Mouse (Mus musculus) R1 (cell line): ENCODE data around the gene Acvr1.

ENCODE experiments used
- DNase-seq: peaks from one replicate; pipeline ENCODE4 v3.0.0-alpha.2; 2018; ENCODE audit warnings: low read depth, low spot score

Acvr1 gene

DNA sequence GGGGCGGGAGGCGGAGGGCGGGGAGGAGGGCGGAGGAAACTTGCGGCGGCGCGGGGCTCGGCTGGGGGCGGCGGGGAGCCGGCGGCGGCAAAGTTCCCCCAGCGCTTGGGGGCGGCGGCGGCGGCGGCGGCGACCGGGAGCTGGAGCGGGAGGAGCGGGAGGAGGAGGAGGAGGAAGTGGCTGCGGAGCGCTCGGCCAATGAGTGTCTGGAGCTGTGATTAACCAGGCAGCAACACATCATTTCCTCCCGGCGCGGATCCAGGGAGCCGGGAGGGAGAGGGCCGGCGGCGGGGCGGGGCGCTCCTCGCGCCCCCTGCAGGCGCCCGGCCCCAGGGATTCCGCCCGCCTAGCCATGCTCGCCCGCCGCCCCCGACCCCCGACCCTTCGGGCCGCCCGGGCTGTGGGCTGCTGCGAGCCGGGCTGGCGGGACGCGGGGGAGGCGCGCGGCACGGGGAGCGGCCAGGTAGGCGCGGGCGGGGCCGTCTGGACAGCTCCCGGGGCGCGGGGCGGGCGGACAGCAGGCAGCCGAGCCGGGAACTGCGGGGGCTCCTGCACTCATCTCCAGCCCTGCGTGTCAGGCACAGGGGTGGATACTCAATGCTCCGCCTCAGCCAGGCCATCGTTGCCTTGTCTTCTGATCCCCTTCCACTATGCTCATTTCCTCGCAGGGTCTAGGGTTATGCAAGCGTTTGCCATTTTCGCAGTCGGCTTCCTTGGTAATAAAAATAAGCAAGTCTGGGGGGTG, at the start of gene Acvr1, which contains the start of gene Upp2:
Acvr1 (minus strand) TSS at position 92 of the 745 bp plus-strand sequence.
Upp2 (plus strand) TSS at position 233 of the 745 bp plus-strand sequence.
- peak; percentile 85 for DNase-seq

DNA sequence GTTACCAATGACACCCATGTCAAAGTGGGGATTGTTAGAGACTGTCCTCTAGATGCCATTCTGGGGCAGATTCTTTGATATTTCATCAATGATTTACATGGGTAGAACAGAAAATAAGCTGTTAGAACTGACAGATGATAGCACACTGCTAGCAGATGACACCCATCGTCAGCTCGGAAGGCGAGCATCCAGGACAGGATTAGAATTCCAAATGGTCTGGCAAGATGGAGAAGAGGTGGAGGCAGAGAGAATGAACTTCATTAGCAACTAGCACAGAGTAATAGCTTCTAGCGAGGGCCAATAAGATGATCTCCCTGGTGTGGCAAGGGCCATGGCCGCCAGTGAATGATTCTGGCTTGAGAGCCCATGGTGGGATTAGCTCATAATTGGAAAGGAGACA, 48.8 kb upstream of the Acvr1 start:
- no peak for DNase-seq

DNA sequence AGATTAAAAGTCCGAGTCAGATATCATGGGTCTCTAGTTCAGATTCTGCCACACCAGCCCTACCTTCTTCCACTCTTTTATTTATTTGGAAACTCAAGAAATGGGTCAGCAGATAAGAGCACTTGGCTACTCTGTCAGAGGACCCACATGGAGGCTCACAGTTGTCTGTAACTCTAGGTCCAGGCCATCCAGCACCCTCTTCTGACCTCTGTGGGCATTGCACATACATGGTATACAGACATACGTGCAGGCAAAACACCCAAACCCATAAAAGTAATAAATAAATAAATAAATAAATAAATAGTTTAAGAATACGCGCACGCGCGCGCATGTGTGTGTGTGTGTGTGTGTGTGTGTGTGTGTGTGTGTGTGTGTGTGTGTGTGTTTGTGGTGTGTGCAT, 47.9 kb upstream of the Acvr1 start:
- DNase-seq, result peak; percentile 8

DNA sequence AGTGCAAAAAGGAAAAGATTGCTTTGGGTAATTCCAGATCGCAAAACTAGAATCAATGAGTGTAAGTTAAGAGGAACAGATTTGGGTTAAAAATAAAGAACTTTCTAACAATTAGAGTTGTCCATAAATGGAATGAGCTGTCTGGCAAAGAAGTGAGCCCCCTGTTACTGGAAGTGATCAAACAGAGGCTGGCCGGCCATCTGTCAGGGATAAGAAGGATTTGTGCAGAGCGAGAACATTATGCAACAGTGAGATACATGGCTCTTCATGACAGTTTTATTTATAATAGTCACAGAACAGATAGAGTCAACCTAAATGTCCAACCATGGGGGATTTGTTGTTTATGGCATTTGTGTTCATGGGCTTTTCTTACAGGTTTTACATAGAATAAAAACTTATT, 46.8 kb upstream of the Acvr1 start:
- no peak for DNase-seq

DNA sequence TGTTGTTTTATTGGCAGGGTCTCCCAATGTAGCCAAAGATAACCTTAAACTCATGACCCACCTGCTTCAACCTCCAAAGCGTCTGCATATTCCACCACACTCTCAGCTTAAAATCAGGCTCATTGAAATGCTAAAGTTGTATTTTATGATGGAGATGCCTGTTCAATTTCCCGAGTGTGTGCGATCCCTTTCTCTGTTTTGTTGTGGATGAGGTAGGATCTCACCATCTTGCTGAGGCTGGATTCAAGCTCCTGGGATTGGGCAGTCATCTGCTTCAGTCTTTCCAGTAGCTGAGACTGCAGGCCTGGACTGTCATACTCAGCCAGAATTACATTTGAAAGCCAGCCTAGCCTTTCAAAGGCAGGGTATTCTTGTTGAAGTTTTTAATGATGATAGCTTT, 37.8 kb upstream of the Acvr1 start:
- DNase-seq, result peak; percentile 67

DNA sequence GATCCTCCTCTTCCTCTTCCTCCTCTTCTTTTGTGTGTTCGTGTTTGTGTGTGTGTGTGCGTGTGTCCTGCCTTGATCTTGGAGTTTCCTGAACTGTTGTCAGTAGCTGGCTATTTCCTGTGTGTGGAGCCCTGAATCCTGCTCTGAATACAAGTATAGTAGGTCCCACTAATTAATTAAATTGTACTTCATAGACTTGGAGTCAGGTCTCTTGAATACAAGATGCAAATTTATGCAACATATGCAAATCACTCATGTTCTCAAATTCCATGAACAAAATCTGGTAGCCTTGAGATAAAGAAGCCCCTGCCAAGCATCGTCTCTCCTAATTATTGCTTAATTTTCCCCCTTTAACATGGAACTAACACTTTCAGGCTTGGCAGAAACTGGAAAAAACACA, 36.4 kb upstream of the Acvr1 start:
- DNase-seq, result no peak

DNA sequence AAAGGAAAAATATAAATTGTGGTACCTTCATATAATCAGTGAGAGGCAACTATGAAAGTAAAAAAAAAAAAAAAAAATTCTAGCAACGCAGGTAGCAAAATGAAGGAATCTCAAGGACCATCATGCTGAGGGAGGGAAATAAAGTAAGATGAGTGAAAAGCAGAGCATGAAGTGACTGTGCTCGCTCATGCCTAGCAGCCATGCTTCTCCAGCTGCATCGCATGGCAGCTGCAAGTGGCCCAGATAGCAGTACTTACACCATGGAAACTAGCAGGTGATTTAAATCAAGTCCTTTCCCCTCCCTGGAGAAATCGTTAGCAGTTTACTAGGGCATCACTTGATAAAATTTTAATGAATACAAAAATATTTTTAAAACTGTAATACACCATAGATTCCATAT, 34.4 kb upstream of the Acvr1 start:
- no peak for DNase-seq

DNA sequence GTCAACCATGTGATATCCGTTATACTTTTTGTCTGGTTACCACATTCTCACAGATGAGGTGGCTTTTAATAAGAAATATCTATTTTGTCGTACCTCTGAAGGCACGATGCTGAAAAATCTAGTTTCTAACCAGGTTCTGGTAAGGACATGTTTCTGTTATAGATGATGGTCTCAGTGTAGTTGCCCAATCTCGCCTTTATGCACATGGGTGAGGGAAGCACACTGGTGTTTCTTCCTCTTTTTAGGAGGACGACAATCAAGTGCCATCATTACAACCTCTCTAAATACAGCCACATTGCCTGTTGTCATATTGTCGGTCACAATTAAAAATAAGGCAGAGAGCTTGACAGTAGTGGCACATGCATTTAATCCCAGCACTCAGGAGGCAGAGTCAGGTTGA, 32.7 kb upstream of the Acvr1 start:
- DNase-seq, result no peak

DNA sequence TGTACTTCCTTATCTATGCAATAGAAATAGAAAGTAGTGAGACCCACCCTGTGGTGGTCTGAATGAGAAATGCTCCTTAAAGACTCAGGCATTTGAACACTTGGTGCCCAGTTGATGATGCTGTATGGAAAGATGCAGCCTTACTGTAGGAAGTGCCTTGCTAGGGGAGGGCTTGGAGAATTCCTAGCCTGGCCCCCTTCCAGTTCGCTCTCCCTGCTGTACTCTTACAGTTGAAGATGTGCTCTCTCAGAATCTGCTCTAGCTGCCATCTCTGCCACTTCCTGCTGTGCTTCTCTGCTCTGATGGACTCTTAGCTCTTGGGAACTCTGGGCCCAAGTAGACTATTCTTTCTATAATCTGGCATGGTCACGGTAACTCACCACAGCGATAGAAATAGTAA, 30.6 kb upstream of the Acvr1 start:
- DNase-seq, result no peak

DNA sequence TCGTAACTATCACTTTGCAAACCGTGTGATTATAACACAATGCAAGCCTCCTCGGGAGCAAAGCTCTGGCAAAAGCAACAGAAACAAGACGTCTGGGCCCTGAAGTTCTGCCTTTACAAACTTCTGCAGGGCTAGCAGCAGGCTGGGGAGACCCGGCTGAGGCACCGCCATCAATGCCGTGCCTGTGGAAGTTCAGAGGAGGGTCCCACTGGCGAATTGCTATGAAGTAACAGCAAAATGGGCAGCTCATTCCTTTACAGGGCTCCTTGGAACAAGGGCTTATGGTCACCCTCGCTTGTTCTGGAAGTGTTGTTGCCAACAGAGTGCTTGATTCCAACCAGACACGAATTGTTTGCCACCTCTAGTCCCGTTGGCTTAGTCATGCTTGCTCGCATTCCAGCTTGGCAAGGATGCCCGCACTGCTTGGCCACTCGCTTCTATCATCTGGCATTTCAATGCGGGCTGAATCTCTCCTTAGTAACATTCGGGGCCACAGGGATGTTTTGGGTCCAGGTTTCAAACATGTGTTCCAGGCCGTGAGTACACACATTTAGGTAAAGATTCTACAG, 29.9 kb upstream of the Acvr1 start:
- DNase-seq, result no peak

DNA sequence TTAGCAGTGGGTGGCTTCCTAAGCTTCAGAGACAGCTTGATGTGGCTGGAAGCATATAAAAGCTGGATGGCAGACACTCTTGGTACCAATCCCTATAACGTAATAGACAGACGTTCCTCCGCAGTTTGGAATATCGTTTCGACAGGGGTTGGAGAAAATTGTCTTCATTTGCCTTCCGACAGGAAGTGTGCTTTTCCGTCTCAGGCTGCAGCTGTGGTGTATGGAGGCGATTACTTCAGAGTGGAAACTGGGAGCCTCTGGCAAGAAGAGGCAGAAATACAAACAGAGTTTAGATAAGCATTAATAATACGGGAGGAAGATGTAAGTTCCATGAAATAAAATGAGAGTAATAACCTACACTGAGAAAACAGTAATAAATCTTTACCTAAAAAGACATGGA, 28.4 kb upstream of the Acvr1 start:
- no peak for DNase-seq

DNA sequence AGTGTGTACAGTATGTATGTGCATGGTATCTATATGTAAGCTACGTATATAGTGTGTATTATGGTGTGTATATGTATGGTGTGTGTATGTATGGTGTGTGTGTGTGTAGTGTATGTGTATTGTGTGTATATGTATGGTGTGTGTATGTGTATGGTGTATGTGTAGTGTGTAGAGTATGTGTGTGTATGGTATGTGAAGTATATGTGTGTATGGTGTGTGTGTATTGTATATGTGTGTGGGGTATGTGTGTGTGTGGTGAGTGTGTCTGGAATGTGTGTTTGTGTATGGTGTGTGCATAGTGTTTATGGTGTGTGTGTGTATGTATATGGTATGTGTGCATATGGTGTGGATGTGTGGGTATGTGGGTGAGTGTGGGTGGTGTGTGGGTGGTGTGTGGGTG, 23.1 kb upstream of the Acvr1 start:
- no peak for DNase-seq

DNA sequence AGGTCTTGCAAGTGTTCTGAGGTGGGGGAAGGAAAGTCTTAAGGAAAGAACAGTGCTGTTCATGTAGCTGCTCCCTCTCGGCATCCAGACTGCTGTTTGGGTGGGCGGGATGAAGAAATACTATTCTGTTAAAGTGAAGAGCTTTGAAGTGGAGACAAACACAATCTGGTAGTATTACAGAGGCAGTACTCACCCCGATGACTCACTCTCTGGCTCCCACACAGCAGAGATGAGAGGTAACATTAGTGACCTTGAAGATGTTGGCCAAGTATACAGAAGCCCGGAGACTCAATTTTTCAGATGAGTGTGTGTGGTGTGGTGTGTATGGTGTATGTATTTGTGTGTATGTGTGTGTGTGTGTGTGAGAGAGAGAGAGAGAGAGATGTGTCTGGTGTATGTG, 22.7 kb upstream of the Acvr1 start:
- DNase-seq, result no peak

DNA sequence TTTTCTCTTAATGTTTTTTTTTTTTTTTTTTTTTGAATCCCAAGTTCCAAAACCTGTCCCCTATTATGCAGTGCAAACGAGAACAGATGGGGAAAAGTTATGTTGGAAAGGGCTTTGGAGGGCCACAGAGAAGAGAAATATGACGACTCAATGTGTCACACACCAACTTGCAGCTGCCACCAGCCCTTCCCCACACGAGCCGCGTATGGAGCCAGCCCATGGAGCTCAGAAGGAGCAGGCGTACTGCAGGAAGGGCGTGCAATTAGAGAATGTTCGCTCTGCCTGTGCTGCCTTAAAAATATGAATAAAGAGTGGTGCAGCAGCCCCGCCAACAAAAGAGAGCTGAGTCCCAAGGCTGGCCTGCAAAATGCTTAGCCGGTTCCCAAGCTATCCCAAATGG, 19.4 kb upstream of the Acvr1 start:
- no peak for DNase-seq

DNA sequence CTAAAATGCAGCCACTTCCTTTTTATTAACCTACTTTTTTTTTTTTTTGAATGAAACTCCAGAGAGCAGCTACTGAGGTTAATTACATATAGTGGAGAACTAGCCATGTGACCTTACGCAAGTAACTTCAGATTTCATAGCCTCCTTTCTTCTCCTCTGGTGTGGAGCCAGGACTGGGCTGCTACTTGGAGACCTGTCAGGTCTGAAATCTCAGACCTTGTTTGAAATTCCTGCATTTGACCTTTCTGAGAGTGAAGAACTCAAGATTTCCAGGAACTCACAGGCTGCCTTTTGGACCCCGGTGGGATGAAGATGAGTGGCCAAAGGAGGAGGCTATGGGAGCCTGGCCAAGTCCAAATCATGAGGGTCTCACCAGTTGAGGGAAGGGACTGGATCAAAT, 7.2 kb upstream of the Acvr1 start:
- DNase-seq, result no peak

DNA sequence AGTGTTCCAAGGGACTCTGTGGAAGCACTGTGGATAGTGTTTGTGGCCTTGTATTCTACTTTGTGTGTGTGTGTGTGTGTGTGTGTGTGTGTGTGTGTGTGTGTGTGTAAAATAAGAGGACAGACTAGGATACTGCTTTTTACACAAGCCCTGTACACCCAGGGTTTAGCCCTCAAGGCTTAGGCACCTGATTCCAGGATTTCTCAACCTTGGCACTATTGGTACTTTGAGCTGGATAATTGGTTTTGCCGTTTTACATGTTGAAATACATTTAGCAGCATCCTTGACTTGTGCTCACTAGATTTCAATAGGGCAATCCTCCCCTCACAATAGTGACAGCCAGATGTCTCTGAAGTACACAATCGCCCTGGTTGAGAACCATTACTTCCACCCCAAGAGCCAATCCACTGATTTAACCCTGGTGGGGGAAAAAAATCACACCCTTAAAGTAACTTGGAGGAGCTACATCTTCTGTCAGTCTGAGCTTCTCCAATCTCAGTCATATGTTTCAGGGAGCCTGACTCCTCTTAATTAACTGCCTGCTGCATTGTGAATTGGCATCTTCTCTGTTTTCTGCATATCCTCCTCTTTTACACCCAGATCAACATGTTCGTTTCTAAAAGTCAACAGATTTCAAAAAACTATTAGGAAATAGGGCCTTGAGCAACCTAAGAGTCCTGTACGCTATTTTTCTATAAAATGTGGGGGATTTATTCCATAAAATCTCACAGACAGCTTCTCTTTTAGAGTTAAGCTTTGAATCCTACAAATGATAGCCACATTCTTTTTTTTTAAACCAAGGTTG, 2.1 kb upstream of the Acvr1 start:
- no peak for DNase-seq

DNA sequence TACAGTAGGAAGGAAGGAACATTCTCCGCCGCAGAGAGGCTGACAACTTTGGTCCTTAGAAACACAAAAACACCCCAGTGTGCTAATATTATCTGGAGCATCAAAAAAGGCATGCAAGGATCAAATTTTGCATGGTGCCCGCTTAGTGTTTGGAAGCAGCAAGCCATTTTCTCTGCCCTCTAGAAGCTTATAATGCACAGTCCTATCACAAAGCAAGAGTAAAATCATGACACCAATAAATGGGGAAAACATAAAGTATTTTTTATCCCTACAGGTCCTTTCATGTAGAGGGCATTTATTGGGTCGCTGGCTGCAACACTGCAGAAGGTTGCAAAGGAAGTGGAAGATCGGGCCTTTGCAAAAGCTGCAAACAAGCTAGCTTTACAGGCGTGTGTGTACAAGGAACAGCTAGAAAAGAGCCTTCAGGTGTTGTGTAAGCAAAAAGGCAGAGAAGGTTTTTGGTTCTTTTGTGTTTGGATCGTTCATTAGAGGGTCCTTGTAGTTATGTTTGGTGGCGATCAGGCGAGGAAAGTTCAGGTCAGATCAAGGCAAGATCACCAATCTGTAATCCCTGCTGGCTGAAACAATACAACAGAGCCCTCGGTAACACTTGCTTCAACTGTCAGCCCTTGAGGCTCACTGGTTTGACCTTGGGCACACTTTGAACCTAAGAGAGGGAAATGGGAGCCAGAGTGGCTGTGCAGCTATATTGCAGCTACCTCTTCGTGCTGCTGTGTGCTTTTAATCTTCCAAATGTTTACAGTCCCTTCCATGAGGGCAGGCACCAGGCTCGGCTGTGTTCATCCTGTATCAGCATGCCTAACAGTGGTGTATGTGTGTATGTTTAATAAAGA, 1.1 kb upstream of the Acvr1 start:
- DNase-seq, result no peak

DNA sequence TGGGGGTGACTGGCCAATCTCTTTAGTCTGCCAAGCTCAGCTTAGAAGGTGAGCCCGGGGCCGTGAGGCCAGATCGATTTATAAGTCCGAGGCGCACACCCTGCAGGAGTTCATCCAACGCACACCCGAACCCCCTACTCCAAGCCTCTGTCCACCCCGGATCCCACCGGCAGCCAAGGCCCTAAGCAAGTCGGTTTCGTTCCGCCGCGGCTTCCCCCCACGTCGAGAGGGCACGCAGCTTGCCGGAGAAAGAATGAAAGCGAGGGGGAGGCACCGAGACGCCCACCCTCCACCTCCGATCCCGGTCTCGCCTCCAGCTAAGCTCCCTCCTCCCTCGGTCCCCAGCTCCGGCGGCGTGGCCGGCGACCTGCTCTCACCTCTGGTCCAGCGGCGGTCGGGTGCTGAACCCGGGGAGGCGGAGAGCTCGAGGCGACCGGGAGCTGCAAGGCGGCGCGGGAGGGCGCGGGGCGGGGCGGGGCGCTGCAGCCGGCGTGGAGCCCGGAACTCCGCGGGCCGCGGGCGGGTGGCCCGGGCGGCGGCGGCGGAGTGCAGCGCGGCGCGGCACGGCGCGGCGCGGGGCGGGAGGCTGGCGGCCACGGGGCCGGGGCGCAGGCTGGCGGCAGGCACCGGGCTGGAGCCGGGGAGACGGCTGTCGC, 419 bp downstream of the Acvr1 start:
- peak; percentile 63 for DNase-seq

DNA sequence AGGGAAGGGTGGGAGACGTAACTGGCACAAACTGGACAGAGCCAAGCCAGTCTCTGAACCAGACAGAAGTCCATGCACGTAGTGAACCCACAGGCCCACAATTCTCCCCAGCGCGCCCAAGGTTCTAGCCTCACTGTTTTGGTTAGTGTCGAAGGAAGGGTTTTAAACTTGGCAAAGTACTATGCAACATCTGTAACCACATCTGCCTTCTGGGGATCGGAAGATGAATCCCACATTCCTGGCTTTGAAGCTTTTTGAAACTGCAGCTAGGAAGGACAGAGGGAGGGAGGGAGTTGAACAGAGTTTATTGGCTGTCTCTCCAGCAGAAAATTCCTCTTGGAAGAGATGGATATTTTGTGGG, 928 bp downstream of the Acvr1 start:
- no peak for DNase-seq

DNA sequence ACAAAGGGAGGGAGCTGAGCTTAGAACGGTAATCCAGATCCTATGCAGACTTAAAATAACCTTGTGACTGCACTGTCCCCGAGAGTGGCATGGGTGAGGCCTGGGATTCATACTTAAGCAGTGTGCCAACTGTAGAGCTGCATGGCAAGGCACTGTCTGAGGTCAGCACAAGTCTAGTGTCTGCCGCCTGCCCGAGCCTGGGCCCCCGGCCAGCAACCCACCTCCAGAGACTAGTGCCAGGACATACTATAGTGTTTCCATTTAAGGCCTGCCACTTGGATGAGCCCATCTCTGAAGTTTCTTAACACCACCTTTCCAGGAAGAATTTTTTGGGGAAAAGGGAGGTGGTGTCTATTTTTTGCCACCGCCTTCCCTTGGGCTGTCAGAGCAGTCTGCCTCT, 1.7 kb downstream of the Acvr1 start:
- DNase-seq, result no peak

DNA sequence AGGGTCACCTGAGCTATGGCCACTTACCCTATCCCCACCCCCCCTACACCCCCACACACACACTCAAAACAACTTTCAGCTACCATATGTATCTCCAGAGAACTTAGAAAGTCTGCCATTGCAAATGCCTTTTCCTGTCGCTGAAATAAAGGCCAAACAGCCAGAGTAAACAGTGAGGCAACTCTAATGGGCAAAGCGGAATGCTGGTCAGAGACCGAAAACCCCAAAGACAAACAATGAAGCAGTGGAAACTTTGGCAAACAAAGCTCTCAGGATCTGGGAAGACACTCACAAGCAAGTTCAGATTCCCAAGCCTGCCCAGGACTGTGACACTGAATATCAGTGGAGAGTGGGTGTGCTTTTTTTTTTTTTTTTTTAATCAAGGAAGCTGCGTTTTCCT, 4.8 kb downstream of the Acvr1 start:
- DNase-seq, result no peak
